Mouse (Mus musculus) brain, adult 2 months (tissue): ENCODE data around the gene Itsn1.
A peak's percentile ranks its signal among the peaks of the same experiment; 100 is the strongest.

Experiments used
- DNase-seq: peaks from one replicate; pipeline ENCODE4 v3.0.0; 2011; ENCODE audit warnings: low read depth, low spot score

Gene Itsn1

GRCm38 (mm10) chr16:91730446-91730845 lies 1.4 kb downstream of the Itsn1 start:
- no peak for DNase-seq

DNA sequence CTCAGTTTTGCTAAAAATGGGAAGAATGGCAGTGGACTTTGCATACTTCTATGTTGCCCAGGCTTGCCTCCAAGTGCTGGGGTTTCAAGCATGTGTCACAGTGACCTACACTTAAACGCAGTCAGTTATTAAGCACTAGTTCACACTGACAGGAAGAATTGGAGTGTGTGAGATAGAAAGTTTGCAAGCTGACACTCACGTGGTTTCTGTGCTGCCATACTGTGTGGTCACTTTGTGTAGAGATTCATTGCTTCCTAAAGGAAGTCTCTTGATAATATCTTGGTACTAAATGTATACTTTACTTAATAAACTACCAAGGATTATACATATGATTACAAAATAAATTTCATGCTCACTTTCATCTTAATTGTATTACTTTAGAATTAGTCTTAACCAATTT lies 3.7 kb downstream of the Itsn1 start:
- no peak for DNase-seq

- DNase-seq = no peak
These were observed 5.7 kb downstream of the Itsn1 start for GRCm38 (mm10) chr16:91734771-91735170.

DNA sequence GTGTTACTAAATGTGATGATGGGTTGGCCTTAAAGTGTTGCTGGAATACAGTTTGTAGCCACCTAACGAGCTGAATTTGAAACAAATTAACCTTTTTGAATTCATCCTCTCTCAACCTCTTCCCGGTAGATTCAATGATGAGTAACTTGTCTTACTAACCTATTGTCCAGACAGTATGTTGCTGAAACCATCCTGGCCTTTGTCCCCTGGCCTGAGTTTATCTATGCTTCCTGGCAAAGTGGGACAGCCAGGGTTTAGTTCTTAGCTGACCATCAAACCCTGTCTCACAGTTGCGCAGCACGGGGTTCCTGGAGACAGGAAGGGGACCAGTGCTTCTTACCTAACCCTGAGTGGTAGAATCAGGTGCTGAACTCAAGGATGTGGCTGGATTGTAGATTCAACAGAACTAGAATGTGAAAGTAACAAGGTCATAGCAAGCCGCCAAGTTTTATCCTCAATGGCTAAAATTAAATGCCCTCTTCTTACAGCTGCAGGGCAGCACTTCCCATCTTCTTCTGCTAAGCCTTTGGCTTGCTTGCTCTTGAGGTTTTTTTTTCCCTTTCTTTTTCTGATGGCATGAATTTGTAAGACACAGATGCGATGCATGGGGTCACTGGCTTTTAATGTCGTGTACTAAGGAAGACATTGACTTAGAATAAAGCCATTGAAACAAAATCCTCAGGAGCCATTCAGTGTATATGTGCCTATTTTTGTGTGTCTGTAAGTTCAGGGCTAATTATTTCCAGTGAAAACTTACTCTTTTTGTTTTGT lies 7.2 kb downstream of the Itsn1 start:
- no peak for DNase-seq

DNA sequence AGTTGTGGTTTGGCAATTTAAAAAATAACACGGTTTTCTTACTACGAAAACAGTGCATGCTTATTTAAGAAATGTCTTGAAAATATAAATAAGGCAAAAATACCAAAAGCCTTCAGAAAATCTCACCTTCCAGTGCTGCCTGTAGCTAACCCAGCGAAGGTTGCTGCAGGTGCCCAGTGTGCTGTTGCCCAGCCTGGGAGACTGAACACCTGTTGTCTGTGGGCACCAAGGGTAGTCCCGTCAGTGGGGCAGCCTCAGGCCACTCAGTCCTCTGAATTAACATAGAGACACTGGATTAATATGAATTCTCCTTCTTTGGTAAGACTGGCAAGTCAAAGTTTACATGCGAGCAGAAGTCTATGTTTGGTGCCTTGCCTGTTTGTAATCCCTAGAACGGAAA lies 9.4 kb downstream of the Itsn1 start:
- DNase-seq = no peak

DNA sequence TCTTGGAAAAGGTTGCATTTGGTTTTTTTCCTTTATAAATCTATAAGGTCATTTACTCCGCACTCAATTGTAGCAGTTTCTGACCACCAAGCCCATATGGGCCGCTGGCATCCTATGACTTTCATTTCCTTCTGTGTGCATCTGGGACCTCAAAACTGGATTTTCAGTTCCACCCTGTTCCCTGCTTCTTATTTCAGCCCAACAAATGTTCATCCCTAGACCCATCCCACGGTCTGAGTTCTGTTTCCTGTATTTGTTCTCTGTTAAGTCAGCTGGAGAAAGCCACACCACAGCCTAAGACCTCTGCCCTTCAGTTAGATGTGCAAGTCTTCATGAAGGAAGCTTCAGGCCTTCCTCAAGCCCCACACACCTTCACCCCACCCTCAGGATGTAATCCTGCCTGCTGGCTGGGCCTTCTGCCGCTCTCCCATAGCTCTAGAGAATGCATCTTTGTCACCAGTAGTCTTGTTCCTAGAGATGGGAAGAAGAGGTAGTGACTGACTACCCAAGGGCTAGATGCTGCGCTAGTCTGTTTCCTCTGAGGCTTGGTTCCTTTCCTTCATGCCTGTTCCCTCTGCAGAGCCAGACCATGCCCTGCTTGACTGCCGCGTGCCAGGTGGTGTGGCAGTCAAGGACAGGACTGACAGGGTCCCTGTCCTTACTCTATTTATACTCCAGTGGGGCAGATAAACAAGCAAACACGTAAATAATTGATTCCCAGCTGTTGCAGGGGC lies 11.3 kb downstream of the Itsn1 start:
- no peak for DNase-seq

DNA sequence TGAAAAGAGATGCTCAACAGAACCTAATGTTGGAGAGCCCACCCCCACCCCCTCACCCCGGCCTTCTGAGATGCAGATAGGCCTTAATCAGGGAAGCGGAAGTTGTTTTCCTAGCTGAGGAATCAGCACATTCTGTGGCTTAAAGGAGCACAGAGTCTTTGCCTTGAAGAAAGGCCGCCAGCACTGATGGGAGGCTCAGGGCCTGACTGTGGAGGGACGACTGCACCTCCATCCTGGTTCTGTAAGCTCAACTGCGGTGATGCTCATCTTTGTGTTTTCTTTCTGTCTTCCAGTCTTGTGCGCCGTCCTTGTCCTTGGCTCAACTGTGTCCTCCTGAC lies 11.8 kb downstream of the Itsn1 start:
- no peak for DNase-seq

GRCm38 (mm10) chr16:91743055-91743454 lies 14.0 kb downstream of the Itsn1 start:
- no peak for DNase-seq

DNA sequence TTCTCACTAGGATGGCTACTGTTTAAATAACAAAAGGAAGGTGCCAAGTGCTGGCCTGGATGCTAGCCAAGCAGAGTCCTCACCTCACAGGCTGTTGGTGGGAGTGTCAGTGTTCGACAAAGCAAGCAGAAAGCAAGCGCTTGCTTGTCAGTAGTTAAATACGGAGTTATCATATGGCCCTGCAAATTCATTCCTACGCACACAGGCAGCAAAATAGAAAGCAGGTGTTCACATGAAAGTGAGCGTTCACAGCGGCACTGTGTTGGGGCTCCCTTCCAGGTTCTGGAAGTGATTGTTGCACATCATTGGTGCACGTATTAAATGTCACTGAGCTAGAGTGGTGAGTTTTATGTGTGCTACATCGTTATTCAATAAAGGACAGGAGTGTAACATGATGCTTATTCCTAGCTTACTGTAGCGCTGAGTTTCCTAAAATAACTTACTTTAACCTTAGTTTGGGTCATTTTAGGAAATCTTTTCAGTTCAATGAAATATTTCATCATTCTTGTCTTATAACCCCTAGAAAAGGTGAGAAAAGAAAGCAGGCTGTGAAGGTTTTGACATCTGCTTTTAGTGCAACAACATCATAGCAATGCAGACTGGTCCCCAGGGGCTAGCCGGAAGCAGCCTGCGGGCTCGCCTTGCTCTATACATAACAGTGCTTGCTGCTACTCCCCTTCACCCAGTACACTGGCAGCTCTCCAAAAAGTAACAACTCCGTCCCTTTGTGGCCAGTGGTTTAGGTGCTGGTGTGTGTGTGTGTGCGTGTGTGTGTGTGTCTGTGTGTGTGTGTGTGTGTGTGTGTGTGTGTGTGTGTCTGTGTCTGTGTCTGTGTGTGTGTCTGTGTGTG lies 17.2 kb downstream of the Itsn1 start:
- DNase-seq = peak; percentile 90

DNA sequence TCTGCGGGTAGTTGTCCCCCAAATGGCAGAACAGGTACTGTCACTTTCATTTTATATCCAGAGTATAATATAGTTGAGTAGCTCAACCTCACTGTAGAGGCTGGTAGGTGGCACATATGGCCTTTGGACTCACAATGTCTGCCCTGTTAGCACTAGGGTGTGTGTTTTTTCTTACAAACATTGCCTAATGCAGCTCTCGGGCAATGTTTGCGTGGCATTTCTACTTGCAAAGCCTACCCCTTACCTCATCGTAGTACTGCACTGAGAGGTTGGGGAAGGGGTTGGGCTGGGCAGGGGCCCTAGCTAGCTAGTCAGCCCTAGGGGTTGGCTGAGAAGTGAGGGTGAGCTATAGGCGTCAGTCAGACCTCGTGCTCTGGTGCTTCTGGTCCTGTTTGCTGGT lies 18.5 kb downstream of the Itsn1 start:
- DNase-seq = no peak

DNA sequence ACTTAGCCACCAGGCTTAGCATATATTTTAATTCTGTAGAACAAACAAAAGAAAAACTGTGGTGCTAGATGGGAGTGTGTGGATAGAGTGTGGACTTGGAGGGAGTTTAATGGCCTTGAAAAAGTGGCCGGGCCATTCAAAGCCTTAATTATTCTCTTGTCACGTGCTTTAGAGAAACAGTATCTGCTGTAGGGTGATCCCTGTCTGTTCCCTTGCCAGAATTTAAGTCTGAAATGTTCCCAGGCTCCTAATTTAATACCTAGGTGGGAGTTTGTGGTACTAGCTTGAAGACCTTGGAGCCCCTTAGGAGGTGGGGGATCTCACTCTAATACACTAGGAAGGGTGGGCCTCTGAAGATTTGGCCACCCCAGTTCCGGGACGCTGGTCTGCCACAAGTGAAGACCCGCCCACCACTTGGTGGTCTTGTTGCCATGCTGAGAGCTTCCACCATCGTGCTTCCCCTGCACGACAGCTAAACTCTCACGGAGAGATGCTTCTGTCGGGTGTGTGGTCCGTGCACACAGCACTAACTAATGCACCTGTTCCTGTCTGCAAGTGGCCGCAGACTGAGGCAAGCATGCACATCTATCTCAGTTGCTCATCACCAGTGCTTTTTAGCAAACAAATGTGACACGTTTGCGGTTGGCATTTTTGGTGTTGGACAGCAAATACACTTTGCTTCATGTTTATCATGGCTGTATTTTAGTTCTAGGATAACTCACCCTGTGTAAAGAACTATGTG lies 22.7 kb downstream of the Itsn1 start:
- DNase-seq = no peak

DNA sequence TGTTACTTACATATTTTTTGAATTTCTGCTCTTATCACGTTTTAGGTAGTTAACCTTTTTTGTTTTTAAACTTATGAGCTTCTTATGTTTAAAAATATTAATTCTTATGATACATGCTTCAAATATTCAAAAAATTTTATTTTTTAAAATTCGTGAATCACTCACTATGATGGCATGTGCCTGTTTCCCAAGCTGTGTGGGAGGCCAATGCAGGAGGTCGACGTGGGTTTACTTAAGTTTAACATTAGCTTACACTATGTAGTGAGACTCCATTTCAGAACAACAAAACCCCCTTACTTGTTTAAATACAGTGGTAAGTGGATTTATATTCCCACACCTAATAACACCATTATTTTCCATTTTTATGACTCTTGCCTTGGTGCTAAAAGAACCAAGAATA lies 24.5 kb downstream of the Itsn1 start:
- DNase-seq = no peak

DNA sequence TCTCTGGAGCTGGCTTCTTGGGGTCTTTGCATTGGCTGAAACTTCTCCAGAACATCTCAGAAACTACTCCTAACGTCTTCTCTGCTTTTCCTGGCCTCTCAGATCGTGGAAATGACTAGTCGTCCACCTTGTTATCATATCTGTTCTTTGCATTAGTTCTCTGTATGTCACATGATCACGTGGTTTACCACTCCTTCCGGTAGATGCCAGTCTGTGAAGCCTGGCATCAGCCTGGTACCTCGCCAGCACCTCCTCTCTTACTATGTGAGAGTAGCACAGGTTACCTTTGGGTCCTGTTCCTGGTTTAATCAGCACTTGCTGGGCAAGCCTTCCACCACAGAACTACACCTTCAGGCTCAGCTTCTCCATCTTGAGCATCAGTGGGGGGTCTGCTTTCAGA lies 25.9 kb downstream of the Itsn1 start:
- DNase-seq = no peak

DNA sequence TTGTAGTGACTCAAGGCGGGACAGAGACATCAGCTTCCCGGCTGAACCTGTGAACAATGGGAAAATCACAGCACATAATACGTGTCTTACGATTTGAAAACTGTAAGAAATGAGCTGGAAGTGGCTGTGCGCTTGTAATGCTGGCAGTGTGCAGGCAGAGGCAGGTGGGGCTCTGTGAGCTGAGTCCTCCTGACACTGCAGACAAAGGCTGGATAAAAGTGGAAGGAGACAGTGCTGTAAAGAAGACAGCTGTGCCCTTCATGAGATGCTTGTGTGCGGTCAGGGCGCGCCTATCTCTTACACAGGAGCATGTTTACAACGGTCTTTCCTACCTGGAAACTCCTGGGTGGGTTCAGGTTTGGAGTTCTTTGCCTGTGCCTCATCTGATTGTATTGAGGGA lies 32.1 kb downstream of the Itsn1 start:
- peak; percentile 54 for DNase-seq

DNA sequence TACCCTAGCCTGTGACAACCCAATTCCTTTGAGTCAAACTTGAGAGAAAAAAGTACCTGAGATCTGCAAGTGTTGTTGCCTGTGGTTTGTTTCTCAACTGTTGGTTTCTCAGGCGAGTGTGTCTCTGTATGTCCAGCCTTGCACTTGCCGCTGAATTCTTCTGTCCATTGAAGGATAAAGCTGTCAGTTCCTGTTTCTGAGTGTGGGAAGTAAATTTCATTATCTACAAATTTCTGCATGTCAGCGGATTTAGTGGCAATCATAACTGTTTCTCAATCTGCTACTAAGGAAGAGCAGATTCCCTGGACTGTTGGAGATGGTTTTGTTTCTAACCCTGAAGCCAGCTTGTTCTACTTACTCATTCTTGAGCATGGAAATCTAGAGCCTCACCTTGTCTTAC lies 32.7 kb downstream of the Itsn1 start:
- no peak for DNase-seq

- DNase-seq = peak; percentile 46
These were observed 33.4 kb downstream of the Itsn1 start for GRCm38 (mm10) chr16:91762476-91762875.

DNA sequence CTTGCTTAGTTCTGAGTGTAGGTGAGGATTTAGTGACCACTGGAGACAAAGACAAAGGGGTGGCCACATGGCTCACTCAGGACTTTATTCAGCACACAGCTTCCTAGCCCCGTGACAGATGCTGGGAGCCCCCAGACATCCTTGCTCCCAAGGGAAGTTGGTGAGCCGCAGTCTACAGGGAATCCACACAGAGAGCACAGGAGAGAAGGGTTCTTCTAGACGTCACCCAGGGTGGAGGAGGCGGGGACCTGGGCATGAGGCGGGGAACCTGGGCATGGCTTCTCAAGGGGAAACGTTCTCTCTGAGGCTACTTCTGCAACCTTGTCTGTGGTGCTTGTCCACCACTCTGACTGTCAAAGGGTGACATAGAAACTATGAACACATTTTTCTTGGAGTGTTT lies 34.9 kb downstream of the Itsn1 start:
- DNase-seq = no peak

GRCm38 (mm10) chr16:91764414-91764813 lies 35.3 kb downstream of the Itsn1 start:
- DNase-seq = no peak

DNA sequence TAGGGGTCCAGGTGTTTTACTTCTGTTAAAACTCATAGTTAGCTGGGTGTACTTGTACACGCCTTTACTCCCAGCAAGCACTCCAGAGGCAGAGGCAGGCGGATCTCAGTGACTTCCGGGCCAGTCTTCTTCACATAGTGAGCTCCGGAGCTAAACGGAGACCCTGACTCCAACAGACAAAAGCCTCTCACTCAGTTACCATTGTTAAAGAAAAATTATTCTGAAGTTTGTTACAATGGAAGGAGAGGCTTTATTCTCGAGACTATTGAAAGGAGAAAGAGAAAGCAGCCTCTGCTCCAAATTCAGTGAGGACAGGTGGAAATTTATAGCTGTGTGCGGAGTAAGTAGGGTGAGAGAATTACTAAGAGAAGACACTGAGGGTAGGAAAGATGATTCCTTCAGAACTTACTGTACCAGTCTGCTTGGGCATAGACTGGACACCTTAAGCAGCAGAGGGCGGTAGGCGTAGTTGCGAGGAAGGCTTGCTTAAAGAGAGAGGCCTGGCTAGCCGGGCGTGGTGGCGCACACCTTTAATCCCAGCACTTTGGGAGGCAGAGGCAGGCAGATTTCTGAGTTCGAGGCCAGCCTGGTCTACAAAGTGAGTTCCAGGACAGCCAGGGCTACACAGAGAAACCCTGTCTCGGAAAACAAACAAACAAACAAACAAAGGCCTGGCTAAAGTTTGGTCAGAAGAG lies 36.2 kb downstream of the Itsn1 start:
- no peak for DNase-seq

GRCm38 (mm10) chr16:91765816-91766210 lies 36.7 kb downstream of the Itsn1 start:
- peak; percentile 33 for DNase-seq

DNA sequence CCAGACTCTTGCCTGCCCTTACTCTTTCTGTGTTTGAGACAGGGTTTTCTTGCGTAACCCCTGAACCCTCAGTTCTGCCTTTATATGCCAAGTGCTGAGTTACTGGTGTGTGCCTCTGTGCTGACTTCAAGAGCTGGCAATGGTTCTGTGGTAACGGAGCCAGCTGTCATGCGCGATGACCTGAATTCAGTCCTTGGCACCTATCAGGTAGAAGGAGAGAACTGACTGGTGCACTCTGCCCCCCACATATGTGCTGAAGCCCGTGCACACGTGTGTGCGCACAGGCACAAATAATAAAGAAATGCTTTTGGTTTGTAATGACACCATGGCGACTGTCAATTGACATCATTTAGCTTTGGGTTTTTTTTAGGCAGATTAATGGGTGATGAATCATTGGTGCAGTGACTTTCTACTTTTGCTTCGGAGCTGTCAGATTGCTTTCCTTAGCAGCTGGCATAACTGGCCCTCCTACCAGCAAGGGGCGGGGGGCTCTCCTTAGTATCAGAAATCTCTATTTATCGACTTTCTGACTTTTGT lies 38.2 kb downstream of the Itsn1 start:
- peak; percentile 94 for DNase-seq
